ENCODE assay signal across 20 mouse cellular contexts in the genomic region with DNA sequence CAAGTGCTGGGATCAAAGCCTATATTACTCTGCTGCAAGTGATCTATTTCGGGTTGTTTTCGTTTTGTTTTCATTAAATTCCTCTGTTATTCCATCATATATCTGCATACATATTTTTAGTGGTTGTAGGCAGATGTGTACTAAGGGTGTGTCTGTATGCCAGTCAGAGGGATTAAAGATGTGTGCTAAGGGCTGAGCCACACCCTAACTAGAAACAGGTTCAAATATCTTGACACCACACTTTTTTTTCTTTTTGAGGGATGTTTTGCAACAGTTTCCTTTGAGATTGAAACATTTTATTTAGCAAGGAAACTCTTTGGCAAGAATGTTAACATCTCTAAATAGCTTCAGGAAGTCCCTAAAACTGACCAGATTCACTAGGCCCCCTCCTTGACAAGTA. TPM values are rescaled to one million over a fixed set of nuclear protein-coding genes. Genes with fewer than 3 reads are reported as not detected.
DNase-seq lines count a peak whose midpoint lies in the region; ATAC-seq and TF ChIP-seq lines count a peak whose summit lies in the region.
"Had no signal": no experiment of that assay in that cellular context is flagged by ENCODE, and none has a peak within 500 bp of the region (broad histone marks: within the 10 kb centered on the region; RNA-seq: fewer than 3 reads in every experiment).

No protein-coding gene starts in this region.

- H3K4me2 ChIP-seq in intestine, embryonic 16.5 days (ENCODE audit: low read depth, low read length), result no peak overlapping the region
- no peak overlapping the region for H3K4me2 ChIP-seq in stomach, postnatal 0 days (replicated peaks; ENCODE audit: low read depth)
- H3K4me2 ChIP-seq in heart, embryonic 12.5 days, result no peak overlapping the region
- H3K4me2 ChIP-seq: embryonic facial prominence, embryonic 12.5 days; neural tube, embryonic 13.5 days had no signal

- H3K9me3 ChIP-seq in ES-Bruce4 (replicated peaks; ENCODE audit: control insufficient read depth, insufficient read depth, low read length, poor library complexity, severe bottlenecking), result no peaks in the 10 kb centered on the region
- no peaks in the 10 kb centered on the region for H3K9me3 ChIP-seq in intestine, embryonic 16.5 days (ENCODE audit: control insufficient read depth, low read length)
- H3K9me3 ChIP-seq in stomach, postnatal 0 days (ENCODE audit: control insufficient read depth, low read length), result no peaks in the 10 kb centered on the region
- H3K9me3 ChIP-seq in heart, embryonic 12.5 days (replicated peaks), result no peaks in the 10 kb centered on the region
- H3K9me3 ChIP-seq: embryonic facial prominence, embryonic 12.5 days; neural tube, embryonic 13.5 days had no signal

- no peaks in the 10 kb centered on the region for H3K27me3 ChIP-seq in ES-Bruce4 (ENCODE audit: control insufficient read depth, insufficient read depth, low read length, poor library complexity, severe bottlenecking)
- no peaks in the 10 kb centered on the region for H3K27me3 ChIP-seq in intestine, embryonic 16.5 days (replicated peaks; ENCODE audit: control insufficient read depth, insufficient read depth, low read length)
- H3K27me3 ChIP-seq in stomach, postnatal 0 days (ENCODE audit: control insufficient read depth, insufficient read depth, low read length), result no peaks in the 10 kb centered on the region
- no peaks in the 10 kb centered on the region for H3K27me3 ChIP-seq in heart, embryonic 12.5 days (replicated peaks)
- H3K27me3 ChIP-seq: embryonic facial prominence, embryonic 12.5 days; neural tube, embryonic 13.5 days; Patski had no signal

- no peak overlapping the region for H3K4me3 ChIP-seq in layer of hippocampus, adult 2 months
- H3K4me3 ChIP-seq in ES-Bruce4 (ENCODE audit: low read depth, low read length), result no peak overlapping the region
- no peak overlapping the region for H3K4me3 ChIP-seq in intestine, embryonic 16.5 days (ENCODE audit: low read length)
- no peak overlapping the region for H3K4me3 ChIP-seq in stomach, postnatal 0 days (ENCODE audit: low read depth, low read length)
- H3K4me3 ChIP-seq in heart, embryonic 12.5 days, result no peak overlapping the region
- H3K4me3 ChIP-seq: embryonic facial prominence, embryonic 12.5 days; neural tube, embryonic 13.5 days had no signal

- H3K36me3 ChIP-seq in ES-Bruce4 (ENCODE audit: control insufficient read depth, insufficient read depth, low read length, poor library complexity, severe bottlenecking), result peaks cover 5% of the 10 kb centered on the region
- H3K36me3 ChIP-seq in intestine, embryonic 16.5 days (ENCODE audit: control insufficient read depth, insufficient read depth, low read length), result no peaks in the 10 kb centered on the region
- no peaks in the 10 kb centered on the region for H3K36me3 ChIP-seq in stomach, postnatal 0 days (ENCODE audit: control insufficient read depth, insufficient read depth, low read length)
- no peaks in the 10 kb centered on the region for H3K36me3 ChIP-seq in heart, embryonic 12.5 days
- H3K36me3 ChIP-seq: embryonic facial prominence, embryonic 12.5 days; neural tube, embryonic 13.5 days had no signal

- peak; percentile 73 for ATAC-seq in intestine, embryonic 16.5 days
- peak; percentile 95 for ATAC-seq in stomach, postnatal 0 days (ENCODE audit: low FRiP score, low TSS enrichment)
- no peak for ATAC-seq in heart, embryonic 12.5 days (ENCODE audit: insufficient number of reproducible peaks, low FRiP score)
- ATAC-seq: Patski had no signal

- peak overlapping the region; percentile 39; the same call in 1 of the 2 replicates for H3K27ac ChIP-seq in layer of hippocampus, adult 2 months
- peak overlapping the region; percentile 100 for H3K27ac ChIP-seq in ES-Bruce4 (ENCODE audit: insufficient read depth, low read length)
- H3K27ac ChIP-seq in intestine, embryonic 16.5 days (ENCODE audit: low read length), result no peak overlapping the region
- peak overlapping the region; percentile 79 for H3K27ac ChIP-seq in stomach, postnatal 0 days (replicated peaks)
- no peak overlapping the region for H3K27ac ChIP-seq in heart, embryonic 12.5 days (ENCODE audit: poor library complexity, severe bottlenecking)
- H3K27ac ChIP-seq: embryonic facial prominence, embryonic 12.5 days; liver, embryonic 14.5 days; neural tube, embryonic 13.5 days had no signal

- DNase-seq in layer of hippocampus, adult 2 months (ENCODE audit: low spot score in 2 of 2), result no peak
- DNase-seq in layer of hippocampus, postnatal 14 days (ENCODE audit: low spot score in 2 of 2), result no peak
- DNase-seq in stomach, postnatal 0 days (ENCODE audit: low spot score), result no peak
- no peak for DNase-seq in adrenal gland, adult 2 months
- DNase-seq: cerebellum, adult 8-10 months; heart, adult 18-20 months; left cerebral cortex, postnatal 4 days; lung, postnatal 10 days had no signal

- no peak for TF ChIP-seq EP300 in ES-Bruce4 (IDR thresholded peaks at IDR 0.05; ENCODE audit: insufficient read depth, low read depth, low read length)
- peak; percentile 72 for TF ChIP-seq EP300 in stomach, postnatal 0 days (optimal IDR thresholded peaks at IDR 0.05)

- peaks cover 3% of the 10 kb centered on the region for H3K4me1 ChIP-seq in ES-Bruce4 (ENCODE audit: control insufficient read depth, insufficient read depth, low read length)
- no peaks in the 10 kb centered on the region for H3K4me1 ChIP-seq in intestine, embryonic 16.5 days (ENCODE audit: control insufficient read depth, insufficient read depth, low read length)
- no peaks in the 10 kb centered on the region for H3K4me1 ChIP-seq in stomach, postnatal 0 days (replicated peaks; ENCODE audit: control insufficient read depth, insufficient read depth)
- no peaks in the 10 kb centered on the region for H3K4me1 ChIP-seq in heart, embryonic 12.5 days (replicated peaks)
- H3K4me1 ChIP-seq: embryonic facial prominence, embryonic 12.5 days; neural tube, embryonic 13.5 days had no signal

- peak overlapping the region; percentile 75 for H3K9ac ChIP-seq in ES-Bruce4 (ENCODE audit: low read depth, poor library complexity, severe bottlenecking)
- no peak overlapping the region for H3K9ac ChIP-seq in intestine, embryonic 16.5 days (ENCODE audit: low read depth, low read length)
- H3K9ac ChIP-seq in stomach, postnatal 0 days (ENCODE audit: low read length), result no peak overlapping the region
- no peak overlapping the region for H3K9ac ChIP-seq in heart, embryonic 12.5 days
- H3K9ac ChIP-seq: embryonic facial prominence, embryonic 12.5 days; liver, embryonic 14.5 days; neural tube, embryonic 13.5 days had no signal

- no peak for TF ChIP-seq CTCF in layer of hippocampus, adult 2 months (conservative IDR thresholded peaks at IDR 0.05)
- TF ChIP-seq CTCF in ES-Bruce4 (IDR thresholded peaks at IDR 0.05; ENCODE audit: low read depth, low read length), result no peak
- no peak for TF ChIP-seq CTCF in stomach, postnatal 0 days (IDR thresholded peaks at IDR 0.05; ENCODE audit: low read depth)

- TF ChIP-seq POLR2A in ES-Bruce4 (IDR thresholded peaks at IDR 0.05; ENCODE audit: insufficient read depth, low read length), result no peak

- 74% methylated on average over 2 of the region's 2 CpGs for WGBS in intestine, embryonic 16.5 days
- WGBS in stomach, postnatal 0 days, result 49% methylated on average over 2 of the region's 2 CpGs
- 86% methylated on average over 2 of the region's 2 CpGs for WGBS in heart, embryonic 12.5 days

RNA-seq across cellular contexts. Expression of a gene that starts 12.3 kb away (rescaled TPM):
- 1 to 10 TPM; 3.4 to 4.6 TPM for total RNA-seq in layer of hippocampus, adult 2 months (2021)
- 1 to 10 TPM; 5.7 to 6.7 TPM for total RNA-seq in layer of hippocampus, postnatal 14 days (2021)
- 4.6 and 5.4 TPM in 2 replicates for polyA plus RNA-seq in ES-Bruce4 (2011; ENCODE audit: insufficient read depth, insufficient read length, low read depth, missing spikeins)
- 25.7 and 31.7 TPM in 2 replicates for polyA plus RNA-seq in intestine, embryonic 16.5 days (2015; fragmentation: Nextera tagmentation; extraction: Ambion mirVana)
- 18.8 and 18.9 TPM in 2 replicates for polyA plus RNA-seq in stomach, postnatal 0 days (2015; fragmentation: Nextera tagmentation; extraction: Ambion mirVana)
- polyA plus RNA-seq in heart, embryonic 12.5 days (2016; fragmentation: Nextera tagmentation; extraction: Ambion mirVana), result 8.7 and 9.1 TPM in 2 replicates
- total RNA-seq in adrenal gland, adult 2 months (2021), result 10 to 100 TPM; 19.6 to 28.0 TPM
- polyA plus RNA-seq in adrenal gland, adult 2 months (2012; rRNA removed), result 34.0 and 40.0 TPM in 2 replicates

RNA-seq across cellular contexts. Expression of a gene that starts 16.7 kb away (rescaled TPM):
- total RNA-seq in layer of hippocampus, adult 2 months (2021), result 1 to 10 TPM; 1.4 to 1.6 TPM
- total RNA-seq in layer of hippocampus, postnatal 14 days (2021), result 1 to 10 TPM; 1.6 to 3.4 TPM
- 0.84 TPM in 1 of 2 replicates, not detected in the other for polyA plus RNA-seq in ES-Bruce4 (2011; ENCODE audit: insufficient read depth, insufficient read length, low read depth, missing spikeins)
- polyA plus RNA-seq in intestine, embryonic 16.5 days (2015; fragmentation: Nextera tagmentation; extraction: Ambion mirVana), result 0.18 and 0.26 TPM in 2 replicates
- 0.19 and 0.28 TPM in 2 replicates for polyA plus RNA-seq in stomach, postnatal 0 days (2015; fragmentation: Nextera tagmentation; extraction: Ambion mirVana)
- 0.55 TPM in 1 of 2 replicates, not detected in the other for polyA plus RNA-seq in heart, embryonic 12.5 days (2016; fragmentation: Nextera tagmentation; extraction: Ambion mirVana)
- under 1 TPM; 0.29 to 0.38 TPM for total RNA-seq in adrenal gland, adult 2 months (2021)
- 0.16 and 0.32 TPM in 2 replicates for polyA plus RNA-seq in adrenal gland, adult 2 months (2012; rRNA removed)
- total RNA-seq: adrenal gland, postnatal 4 days; common myeloid progenitor, adult 5-6 weeks; gastrocnemius, adult 8-10 months; megakaryocyte-erythroid progenitor cell, adult 5-6 weeks; monocyte, adult 5-6 weeks had no signal
- polyA plus RNA-seq: Patski had no signal

RNA-seq across cellular contexts. Expression of a gene that starts 17.9 kb away (rescaled TPM):
- total RNA-seq in layer of hippocampus, adult 2 months (2021), result 100 to 1,000 TPM; 713 to 768 TPM
- 100 to 1,000 TPM; 578 to 579 TPM for total RNA-seq in layer of hippocampus, postnatal 14 days (2021)
- 377 and 389 TPM in 2 replicates for polyA plus RNA-seq in ES-Bruce4 (2011; ENCODE audit: insufficient read depth, insufficient read length, low read depth, missing spikeins)
- 1,250 and 1,271 TPM in 2 replicates for polyA plus RNA-seq in intestine, embryonic 16.5 days (2015; fragmentation: Nextera tagmentation; extraction: Ambion mirVana)
- 463 and 465 TPM in 2 replicates for polyA plus RNA-seq in stomach, postnatal 0 days (2015; fragmentation: Nextera tagmentation; extraction: Ambion mirVana)
- 1,356 and 1,406 TPM in 2 replicates for polyA plus RNA-seq in heart, embryonic 12.5 days (2016; fragmentation: Nextera tagmentation; extraction: Ambion mirVana)
- 100 to 1,000 TPM; 385 to 502 TPM for total RNA-seq in adrenal gland, adult 2 months (2021)
- 237 and 285 TPM in 2 replicates for polyA plus RNA-seq in adrenal gland, adult 2 months (2012; rRNA removed)

RNA-seq across cellular contexts. Expression of a gene that starts 26.7 kb away (rescaled TPM):
- total RNA-seq in layer of hippocampus, adult 2 months (2021), result 1,000 to 10,000 TPM in 1 of 2 experiments, 100 to 1,000 TPM in 1; 981 to 1,025 TPM
- 100 to 1,000 TPM; 667 to 671 TPM for total RNA-seq in layer of hippocampus, postnatal 14 days (2021)
- 7.4 and 8.3 TPM in 2 replicates for polyA plus RNA-seq in ES-Bruce4 (2011; ENCODE audit: insufficient read depth, insufficient read length, low read depth, missing spikeins)
- polyA plus RNA-seq in intestine, embryonic 16.5 days (2015; fragmentation: Nextera tagmentation; extraction: Ambion mirVana), result 7.1 and 7.9 TPM in 2 replicates
- 4.3 and 5.1 TPM in 2 replicates for polyA plus RNA-seq in stomach, postnatal 0 days (2015; fragmentation: Nextera tagmentation; extraction: Ambion mirVana)
- 6.0 and 6.4 TPM in 2 replicates for polyA plus RNA-seq in heart, embryonic 12.5 days (2016; fragmentation: Nextera tagmentation; extraction: Ambion mirVana)
- 10 to 100 TPM; 12.4 to 35.9 TPM for total RNA-seq in adrenal gland, adult 2 months (2021)
- polyA plus RNA-seq in adrenal gland, adult 2 months (2012; rRNA removed), result 8.3 and 16.5 TPM in 2 replicates
- total RNA-seq: megakaryocyte-erythroid progenitor cell, adult 5-6 weeks; monocyte, adult 5-6 weeks had no signal

RNA-seq across cellular contexts. Expression of a gene that starts 33.1 kb away (rescaled TPM):
- 100 to 1,000 TPM; 185 to 198 TPM for total RNA-seq in layer of hippocampus, adult 2 months (2021)
- 100 to 1,000 TPM; 180 to 183 TPM for total RNA-seq in layer of hippocampus, postnatal 14 days (2021)
- 80.9 and 85.2 TPM in 2 replicates for polyA plus RNA-seq in ES-Bruce4 (2011; ENCODE audit: insufficient read depth, insufficient read length, low read depth, missing spikeins)
- 106 and 117 TPM in 2 replicates for polyA plus RNA-seq in intestine, embryonic 16.5 days (2015; fragmentation: Nextera tagmentation; extraction: Ambion mirVana)
- polyA plus RNA-seq in stomach, postnatal 0 days (2015; fragmentation: Nextera tagmentation; extraction: Ambion mirVana), result 60.3 and 61.8 TPM in 2 replicates
- 119 and 121 TPM in 2 replicates for polyA plus RNA-seq in heart, embryonic 12.5 days (2016; fragmentation: Nextera tagmentation; extraction: Ambion mirVana)
- total RNA-seq in adrenal gland, adult 2 months (2021), result 100 to 1,000 TPM; 103 to 132 TPM
- polyA plus RNA-seq in adrenal gland, adult 2 months (2012; rRNA removed), result 102 and 111 TPM in 2 replicates

Comparison
In these comparisons a context has a peak if more than half of its experiments do, and no peak if none do; other contexts are left out.
1. H3K27ac ChIP-seq: peak in layer of hippocampus, adult 2 months (single experiment), ES-Bruce4 (single experiment) and stomach, postnatal 0 days (single experiment); none in intestine, embryonic 16.5 days (single experiment) and heart, embryonic 12.5 days (single experiment).